In genomic region chr17:33947430-33948089, GRCm38 (mm10) we compare ENCODE assay signal across 15 mouse cellular contexts. TPM values are rescaled to one million over a fixed set of nuclear protein-coding genes. Genes with fewer than 3 reads are reported as not detected.
DNase-seq lines count a peak whose midpoint lies in the region; ATAC-seq lines count a peak whose summit lies in the region.
"Had no signal": no experiment of that assay in that cellular context is flagged by ENCODE, and none has a peak within 500 bp of the region (broad histone marks: within the 10 kb centered on the region; RNA-seq: fewer than 3 reads in every experiment).

No protein-coding gene starts in this region.

- DNase-seq in frontal cortex, postnatal 14 days (ENCODE audit: low spot score in 2 of 2), result no peak
- DNase-seq in 416B (ENCODE audit: low read depth), result peak; percentile 71
- DNase-seq in urinary bladder, adult 2 months (ENCODE audit: low spot score), result no peak
- DNase-seq in cerebellum, postnatal 4 days (ENCODE audit: low spot score in 2 of 2), result no peak
- DNase-seq: cerebellum, adult 9-11 months; heart, postnatal 10 days; layer of hippocampus, postnatal 36 days; left cerebral cortex, postnatal 4 days; lung, embryonic 14.5 days had no signal

- no peak overlapping the region for H3K4me2 ChIP-seq in heart, embryonic 12.5 days
- H3K4me2 ChIP-seq: embryonic facial prominence, embryonic 12.5 days; lung, embryonic 14.5 days had no signal

- no peak overlapping the region for H3K27ac ChIP-seq in heart, embryonic 12.5 days (ENCODE audit: poor library complexity, severe bottlenecking)
- H3K27ac ChIP-seq: embryonic facial prominence, embryonic 12.5 days; midbrain, embryonic 10.5 days had no signal

- H3K4me1 ChIP-seq in heart, embryonic 12.5 days (replicated peaks), result peaks cover 29% of the 10 kb centered on the region

- H3K27me3 ChIP-seq in heart, embryonic 12.5 days (replicated peaks), result no peaks in the 10 kb centered on the region
- H3K27me3 ChIP-seq: embryonic facial prominence, embryonic 12.5 days had no signal

- H3K4me3 ChIP-seq in heart, embryonic 12.5 days, result no peak overlapping the region
- H3K4me3 ChIP-seq: embryonic facial prominence, embryonic 12.5 days had no signal

- no peak overlapping the region for H3K9ac ChIP-seq in heart, embryonic 12.5 days
- H3K9ac ChIP-seq: embryonic facial prominence, embryonic 12.5 days; lung, embryonic 14.5 days had no signal

- H3K36me3 ChIP-seq in heart, embryonic 12.5 days, result peaks cover 68% of the 10 kb centered on the region

- peak; percentile 35 for ATAC-seq in frontal cortex, adult (ENCODE audit: low TSS enrichment)
- ATAC-seq in common myeloid progenitor, adult 5-6 weeks (replicated peaks; ENCODE audit: low read depth, poor library complexity, severe bottlenecking), result peak; percentile 46
- peak; percentile 42 for ATAC-seq in megakaryocyte, adult 5-6 weeks (ENCODE audit: poor library complexity, severe bottlenecking)
- no peak for ATAC-seq in heart, embryonic 12.5 days (ENCODE audit: insufficient number of reproducible peaks, low FRiP score)

- WGBS in heart, embryonic 12.5 days, result 86% methylated on average over 10 of the region's 10 CpGs

- no peaks in the 10 kb centered on the region for H3K9me3 ChIP-seq in heart, embryonic 12.5 days (replicated peaks)
- H3K9me3 ChIP-seq: embryonic facial prominence, embryonic 12.5 days; midbrain, embryonic 10.5 days had no signal

RNA-seq across cellular contexts. Expression of gene B3galt4, which starts 3.7 kb away (rescaled TPM):
- total RNA-seq in common myeloid progenitor, adult 5-6 weeks (2017), result 2.6 and 2.7 TPM in 2 replicates
- total RNA-seq in megakaryocyte, adult 5-6 weeks (2015), result 3.5 and 4.0 TPM in 2 replicates
- 4.9 and 5.7 TPM in 2 replicates for total RNA-seq in megakaryocyte, adult 5-6 weeks (2017)
- polyA plus RNA-seq in urinary bladder, adult 2 months (2012; rRNA removed), result 7.7 TPM in 2 replicates
- polyA plus RNA-seq in heart, embryonic 12.5 days (2016; fragmentation: Nextera tagmentation; extraction: Ambion mirVana), result 7.2 and 7.4 TPM in 2 replicates

RNA-seq across cellular contexts. Expression of gene Wdr46, which starts 7.1 kb away (rescaled TPM):
- total RNA-seq in common myeloid progenitor, adult 5-6 weeks (2017), result 50.0 and 62.5 TPM in 2 replicates
- total RNA-seq in megakaryocyte, adult 5-6 weeks (2015), result 12.2 and 12.4 TPM in 2 replicates
- 21.6 and 23.7 TPM in 2 replicates for total RNA-seq in megakaryocyte, adult 5-6 weeks (2017)
- polyA plus RNA-seq in urinary bladder, adult 2 months (2012; rRNA removed), result 15.8 and 17.2 TPM in 2 replicates
- polyA plus RNA-seq in heart, embryonic 12.5 days (2016; fragmentation: Nextera tagmentation; extraction: Ambion mirVana), result 25.3 and 26.5 TPM in 2 replicates

RNA-seq across cellular contexts. Expression of gene Pfdn6, which starts 7.4 kb away (rescaled TPM):
- 128 and 170 TPM in 2 replicates for total RNA-seq in common myeloid progenitor, adult 5-6 weeks (2017)
- total RNA-seq in megakaryocyte, adult 5-6 weeks (2015), result 84.1 and 88.3 TPM in 2 replicates
- total RNA-seq in megakaryocyte, adult 5-6 weeks (2017), result 148 and 161 TPM in 2 replicates
- polyA plus RNA-seq in urinary bladder, adult 2 months (2012; rRNA removed), result 86.5 and 87.2 TPM in 2 replicates
- polyA plus RNA-seq in heart, embryonic 12.5 days (2016; fragmentation: Nextera tagmentation; extraction: Ambion mirVana), result 127 and 129 TPM in 2 replicates

RNA-seq across cellular contexts. Expression of gene Vps52, which starts 8.1 kb away (rescaled TPM):
- 13.0 and 16.4 TPM in 2 replicates for total RNA-seq in common myeloid progenitor, adult 5-6 weeks (2017)
- total RNA-seq in megakaryocyte, adult 5-6 weeks (2015), result 15.7 and 17.7 TPM in 2 replicates
- 11.6 and 22.8 TPM in 2 replicates for total RNA-seq in megakaryocyte, adult 5-6 weeks (2017)
- polyA plus RNA-seq in urinary bladder, adult 2 months (2012; rRNA removed), result 39.3 and 39.7 TPM in 2 replicates
- polyA plus RNA-seq in heart, embryonic 12.5 days (2016; fragmentation: Nextera tagmentation; extraction: Ambion mirVana), result 43.0 and 43.9 TPM in 2 replicates

RNA-seq across cellular contexts. Expression of gene Rps18, which starts 8.2 kb away (rescaled TPM):
- total RNA-seq in common myeloid progenitor, adult 5-6 weeks (2017), result 1,549 and 1,746 TPM in 2 replicates
- total RNA-seq in megakaryocyte, adult 5-6 weeks (2015), result 2,016 and 2,115 TPM in 2 replicates
- 724 and 801 TPM in 2 replicates for total RNA-seq in megakaryocyte, adult 5-6 weeks (2017)
- polyA plus RNA-seq in urinary bladder, adult 2 months (2012; rRNA removed), result 1,060 and 1,160 TPM in 2 replicates
- polyA plus RNA-seq in heart, embryonic 12.5 days (2016; fragmentation: Nextera tagmentation; extraction: Ambion mirVana), result 850 and 856 TPM in 2 replicates
